Mouse (Mus musculus): Measurements from ENCODE around the gene Prpf31.

GRCm38 (mm10) chr7:3666921-3667391 is 37.2 kb downstream of the Prpf31 start:
- TF ChIP-seq CTCF (IDR thresholded peaks at IDR 0.05; ENCODE audit: extremely low read depth, insufficient read depth, insufficient read length, insufficient replicate concordance): no peak
- TF ChIP-seq POLR2A (IDR thresholded peaks at IDR 0.05; ENCODE audit: low read depth, low read length): no peak
